Mouse (Mus musculus) lung, postnatal 14 days (tissue): ENCODE measurements around the gene Mttp.

Experiments
- DNase-seq: peaks from one replicate; pipeline ENCODE4 v3.0.0; 2021

The Mttp gene

GRCm38 (mm10) chr3:138133916-138134315, 10.9 kb downstream of the Mttp start:
- DNase-seq: no peak

- DNase-seq: no peak
Observed at GRCm38 (mm10) chr3:138133463-138133862, 11.3 kb downstream of the Mttp start.

GRCm38 (mm10) chr3:138131168-138131567, 13.6 kb downstream of the Mttp start:
- DNase-seq: no peak

GRCm38 (mm10) chr3:138130692-138131091, 14.1 kb downstream of the Mttp start:
- no peak for DNase-seq

- no peak for DNase-seq
Observed at GRCm38 (mm10) chr3:138129110-138129509, 15.7 kb downstream of the Mttp start.

GRCm38 (mm10) chr3:138123842-138124241, 20.9 kb downstream of the Mttp start:
- no peak for DNase-seq

GRCm38 (mm10) chr3:138121461-138121860, 23.3 kb downstream of the Mttp start:
- no peak for DNase-seq

- DNase-seq: no peak
Observed at GRCm38 (mm10) chr3:138119444-138120105, 25.2 kb downstream of the Mttp start.

GRCm38 (mm10) chr3:138118831-138119230, 25.9 kb downstream of the Mttp start:
- DNase-seq: no peak

- no peak for DNase-seq
Observed at GRCm38 (mm10) chr3:138118392-138118791, 26.4 kb downstream of the Mttp start.

GRCm38 (mm10) chr3:138116871-138117270, 27.9 kb downstream of the Mttp start:
- DNase-seq: no peak

GRCm38 (mm10) chr3:138114106-138114505, 30.7 kb downstream of the Mttp start:
- no peak for DNase-seq

- DNase-seq: no peak
Observed at GRCm38 (mm10) chr3:138110910-138111782, 33.6 kb downstream of the Mttp start.

- no peak for DNase-seq
Observed at GRCm38 (mm10) chr3:138106887-138107286, 37.9 kb downstream of the Mttp start.

- no peak for DNase-seq
Observed at GRCm38 (mm10) chr3:138105056-138105455, 39.7 kb downstream of the Mttp start.

- no peak for DNase-seq
Observed at GRCm38 (mm10) chr3:138103690-138104089, 41.1 kb downstream of the Mttp start.

- DNase-seq: no peak
Observed at GRCm38 (mm10) chr3:138101936-138102335, 42.8 kb downstream of the Mttp start.

- DNase-seq: no peak
Observed at GRCm38 (mm10) chr3:138097718-138098117, 47.0 kb downstream of the Mttp start.

GRCm38 (mm10) chr3:138096263-138097028, 48.3 kb downstream of the Mttp start:
- DNase-seq: no peak

GRCm38 (mm10) chr3:138095718-138096117, 49.0 kb downstream of the Mttp start:
- no peak for DNase-seq

- DNase-seq: no peak
Observed at GRCm38 (mm10) chr3:138095301-138095700, 49.5 kb downstream of the Mttp start.

GRCm38 (mm10) chr3:138083896-138084295, 60.9 kb downstream of the Mttp start:
- DNase-seq: no peak

GRCm38 (mm10) chr3:138083073-138083637, 61.6 kb downstream of the Mttp start:
- DNase-seq: no peak
